Mouse (Mus musculus) ES-CJ7 (cell line): ENCODE data around the gene Lrwd1.

Experiments used
- DNase-seq: peaks from one replicate; pipeline ENCODE4 v3.0.0; 2011; ENCODE audit warnings: low read depth, low spot score

Lrwd1 gene

DNA sequence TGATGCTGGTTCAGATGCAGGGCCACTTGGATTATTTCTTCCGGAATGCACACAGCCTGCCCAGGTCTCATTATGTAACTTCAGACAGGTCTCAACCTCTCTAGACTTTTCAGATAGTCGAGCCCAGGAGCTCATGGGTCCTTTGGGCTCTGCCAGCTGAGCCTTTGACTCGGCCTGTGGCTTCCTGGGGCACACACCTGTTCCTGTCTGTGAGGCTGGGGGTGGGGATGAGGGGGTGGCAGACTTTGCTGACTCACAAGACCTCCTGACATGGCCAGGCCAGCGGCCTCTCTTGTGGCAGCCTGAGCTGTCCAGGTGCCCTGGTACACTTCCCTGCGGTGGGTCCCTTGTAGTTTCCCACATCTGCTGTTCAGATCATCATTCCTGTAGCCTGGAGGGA lies 43.9 kb downstream of the Lrwd1 start:
- DNase-seq, result no peak

GRCm38 (mm10) chr5:136088821-136089575 lies 46.9 kb downstream of the Lrwd1 start:
- peak; percentile 61 for DNase-seq

GRCm38 (mm10) chr5:136086290-136086689 lies 49.6 kb downstream of the Lrwd1 start:
- no peak for DNase-seq

- peak; percentile 68 for DNase-seq
Observed at GRCm38 (mm10) chr5:136084891-136085651, 50.8 kb downstream of the Lrwd1 start.

DNA sequence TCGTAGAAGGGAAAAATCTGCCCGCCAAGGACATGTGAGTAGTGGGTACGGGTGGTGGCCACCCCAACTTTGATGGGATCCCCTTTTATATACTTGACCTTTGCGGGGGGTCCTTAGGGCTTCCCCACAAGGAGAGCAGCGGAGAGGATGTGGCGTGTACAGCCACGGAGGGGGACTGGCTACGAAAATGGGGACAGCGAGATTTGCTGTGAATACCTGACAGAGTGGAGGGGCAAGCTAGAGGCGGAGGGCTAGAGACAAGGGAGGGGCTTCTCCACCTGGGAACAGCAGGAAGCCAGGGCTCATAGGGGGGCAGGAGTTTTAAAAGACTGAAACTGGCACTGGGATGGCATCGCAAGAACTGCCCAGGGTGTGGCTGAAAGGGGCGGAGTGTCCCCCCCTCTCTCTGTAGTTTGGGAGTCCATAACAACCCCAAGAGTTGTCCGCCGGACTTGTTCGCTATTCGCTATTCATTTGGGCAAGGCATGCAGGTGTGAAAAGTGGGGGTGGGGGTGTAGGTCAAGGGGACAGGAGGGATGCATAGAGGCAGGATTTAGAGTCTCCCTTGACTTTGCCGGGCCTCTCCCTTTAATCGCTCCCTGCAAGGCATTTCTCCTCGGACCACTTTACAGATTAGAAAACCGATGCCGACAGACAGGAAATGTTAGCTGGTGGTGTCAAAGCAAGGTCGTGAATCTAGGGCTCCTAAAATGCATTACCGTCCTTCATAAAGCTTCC lies 51.6 kb downstream of the Lrwd1 start:
- peak; percentile 56 for DNase-seq

DNA sequence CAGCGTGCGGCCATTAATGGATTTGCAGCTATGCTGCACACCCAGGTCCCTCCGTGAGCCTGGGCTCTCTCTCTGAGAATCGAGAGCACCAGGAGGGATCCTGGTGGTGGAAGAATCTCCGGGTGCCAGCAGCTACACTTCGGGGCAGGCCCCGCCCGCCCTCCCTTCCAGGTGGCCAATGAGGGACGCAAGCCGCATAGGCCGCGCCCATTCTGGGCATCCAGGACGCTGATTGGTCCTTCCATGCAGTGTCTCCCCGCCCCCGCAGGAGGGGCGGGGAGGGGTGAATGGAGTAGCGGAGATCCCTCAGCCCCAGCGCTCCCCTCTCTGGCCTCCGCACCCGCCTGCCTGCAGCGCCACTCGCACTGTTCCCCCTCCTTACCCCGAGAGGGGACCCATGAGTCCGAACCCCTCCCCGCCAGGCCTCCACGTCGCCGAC lies 52.2 kb downstream of the Lrwd1 start, which contains the start of gene Rasa4:
Gene Rasa4 (plus strand): TSS at position 248 of the 439 bp plus-strand sequence.
- DNase-seq, result peak; percentile 93

DNA sequence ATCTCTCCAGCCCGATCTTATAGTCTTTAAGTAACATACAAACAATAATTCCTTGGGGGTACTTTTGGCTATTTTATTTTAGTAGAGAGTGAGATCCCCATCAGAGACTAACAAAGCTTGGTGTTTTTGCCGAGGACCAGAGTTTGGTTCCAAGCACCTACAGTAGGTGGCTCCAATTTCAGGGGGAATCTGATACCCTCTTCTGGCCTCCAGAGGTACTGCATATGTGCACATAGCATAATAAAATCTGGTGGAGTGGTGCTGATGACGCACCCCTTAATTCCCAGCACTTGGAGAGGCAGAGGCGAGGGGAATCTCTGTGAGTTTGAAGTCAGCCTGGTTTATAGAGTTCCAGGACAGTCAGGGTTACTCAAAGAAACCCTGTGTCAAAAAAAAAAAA lies 53.5 kb downstream of the Lrwd1 start:
- peak; percentile 71 for DNase-seq

DNA sequence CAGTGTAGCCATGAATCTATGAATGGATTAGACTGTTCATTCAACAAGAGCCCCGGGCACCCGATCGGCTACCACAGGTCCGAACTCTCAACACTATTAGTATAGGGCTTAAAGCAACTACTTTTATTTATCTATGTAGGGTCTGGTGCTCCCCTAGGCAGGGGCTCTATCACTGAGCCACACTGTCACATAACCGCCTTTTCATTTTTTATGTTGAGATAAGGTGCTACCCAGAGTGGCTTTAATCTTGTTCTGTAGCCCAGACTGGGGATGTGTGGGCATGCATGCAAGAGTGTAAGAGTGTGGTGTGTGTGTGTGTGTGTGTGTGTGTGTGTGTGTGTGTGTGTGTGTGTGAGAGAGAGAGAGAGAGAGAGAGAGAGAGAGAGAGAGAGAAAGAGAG lies 57.7 kb downstream of the Lrwd1 start:
- no peak for DNase-seq

- DNase-seq, result no peak
Observed at GRCm38 (mm10) chr5:136077001-136077550, 58.8 kb downstream of the Lrwd1 start.

DNA sequence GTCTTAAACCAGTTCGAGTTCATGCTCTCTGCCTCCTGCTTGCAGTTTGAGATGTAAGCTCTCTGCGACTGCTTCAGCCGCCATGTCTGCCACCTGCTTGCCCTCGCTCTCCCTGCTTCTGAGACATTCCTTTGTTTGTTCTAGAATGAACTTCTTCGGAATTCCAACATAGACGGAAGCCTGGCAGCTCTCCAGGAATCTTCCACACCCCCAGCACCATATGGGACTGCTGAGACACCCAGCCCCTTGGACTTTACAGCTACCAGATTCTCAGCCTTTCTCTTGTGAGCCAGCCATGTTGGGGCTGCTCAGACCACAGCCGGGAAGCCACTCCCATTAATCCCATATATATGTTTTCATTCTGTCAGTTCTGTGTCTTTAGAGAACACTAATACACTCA lies 59.6 kb downstream of the Lrwd1 start:
- peak; percentile 52 for DNase-seq

DNA sequence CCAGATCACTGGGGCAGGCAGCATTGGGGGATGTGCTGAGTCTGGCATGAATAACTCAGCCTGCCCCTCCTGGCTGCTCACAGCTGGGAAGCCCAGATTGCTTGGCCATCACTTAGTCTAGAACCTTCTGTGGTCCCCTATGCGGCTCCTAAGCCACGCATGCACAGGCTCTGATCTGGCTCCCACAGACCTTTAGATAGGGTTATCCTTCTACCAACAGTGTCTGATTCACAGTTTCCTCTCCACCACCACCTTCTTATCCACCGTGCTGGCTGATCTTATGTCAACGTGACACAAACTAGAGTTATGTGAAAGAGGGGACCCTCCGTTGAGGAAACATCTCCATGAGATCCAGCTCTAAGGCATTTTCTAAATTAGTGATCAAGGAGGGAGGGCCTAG lies 60.8 kb downstream of the Lrwd1 start:
- DNase-seq, result no peak

DNA sequence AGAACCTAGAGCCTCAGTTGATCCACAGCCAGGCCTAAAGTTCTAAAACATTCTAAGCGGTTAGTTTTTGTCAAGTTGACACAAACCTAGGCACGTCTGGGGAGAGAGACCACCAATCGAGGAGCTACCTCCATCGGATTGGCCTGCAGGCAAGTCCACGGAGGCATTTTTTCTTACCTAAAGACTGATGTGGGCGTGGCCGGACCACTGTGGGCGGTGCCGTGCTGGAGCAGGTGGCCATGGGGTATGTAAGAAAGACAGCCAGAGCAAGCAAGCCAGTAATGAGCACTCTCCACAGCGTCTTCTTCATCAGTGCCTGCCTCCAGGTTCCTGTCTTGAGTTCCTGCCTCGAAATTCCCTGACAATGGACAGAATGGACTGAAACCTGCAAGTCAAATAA lies 62.3 kb downstream of the Lrwd1 start:
- peak; percentile 77 for DNase-seq

- DNase-seq, result peak; percentile 69
Observed at GRCm38 (mm10) chr5:136073051-136073450, 62.8 kb downstream of the Lrwd1 start.
